Mouse (Mus musculus): Measurements from ENCODE around the gene Adgrb3. TPM values are rescaled to one million over a fixed set of nuclear protein-coding genes. Genes with fewer than 3 reads are reported as not detected.

The Adgrb3 gene
- 1.2 TPM for polyA plus RNA-seq (2014; fragmentation: Illumina TruSeq; extraction: RNeasy Lipid Tissue Mini Kit (QIAGEN cat#74804); ENCODE audit: low read depth, low replicate concordance)

GRCm38 (mm10) chr1:25828971-25829920 is at the start of gene Adgrb3:
TSS of gene Adgrb3 (minus strand) at chr1:25829707.

Measured in testis, adult 10 weeks (tissue).